Mouse (Mus musculus): ENCODE data around the gene Grin2b. TPM values are rescaled to one million over a fixed set of nuclear protein-coding genes. Genes with fewer than 3 reads are reported as not detected.

Grin2b gene
- polyA plus RNA-seq, 1 experiment: 0.03 TPM

DNA sequence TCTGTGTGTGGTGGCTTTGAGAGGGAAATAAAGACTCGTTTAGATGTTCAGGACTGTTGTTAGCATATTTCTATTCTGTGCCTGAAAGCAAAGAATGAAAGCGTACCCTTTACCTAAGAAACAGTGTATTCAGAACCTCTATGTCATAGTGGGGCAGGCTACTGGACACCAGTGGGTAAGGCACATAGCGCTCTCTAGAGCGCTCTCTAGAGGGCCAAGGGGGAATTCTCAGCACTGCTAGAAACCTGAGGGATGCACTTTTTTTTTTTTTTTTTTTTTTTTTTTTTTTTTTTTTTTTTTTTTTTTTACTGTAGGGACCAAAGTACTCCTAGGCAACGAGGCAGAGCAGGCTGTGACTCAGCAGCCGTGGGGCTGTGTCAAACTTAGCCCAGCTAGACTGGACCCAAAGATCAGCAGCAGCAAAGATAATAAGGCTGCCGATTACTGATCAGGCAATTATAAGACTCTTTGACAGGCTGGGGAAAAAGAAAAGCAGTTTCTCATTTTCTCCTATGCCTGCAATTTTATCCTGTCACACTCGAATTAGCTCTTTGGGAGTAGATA, 297.1 kb downstream of the Grin2b start:
- no peak overlapping the region for H3K27ac ChIP-seq (ENCODE audit: insufficient read depth, low read length)
- TF ChIP-seq CTCF (IDR thresholded peaks at IDR 0.05; ENCODE audit: low read depth, low read length) (peak; percentile 7), EP300 (IDR thresholded peaks at IDR 0.05; ENCODE audit: insufficient read depth, low read depth, low read length) (no peak)
- H3K4me3 ChIP-seq (ENCODE audit: low read depth, low read length): no peak overlapping the region

DNA sequence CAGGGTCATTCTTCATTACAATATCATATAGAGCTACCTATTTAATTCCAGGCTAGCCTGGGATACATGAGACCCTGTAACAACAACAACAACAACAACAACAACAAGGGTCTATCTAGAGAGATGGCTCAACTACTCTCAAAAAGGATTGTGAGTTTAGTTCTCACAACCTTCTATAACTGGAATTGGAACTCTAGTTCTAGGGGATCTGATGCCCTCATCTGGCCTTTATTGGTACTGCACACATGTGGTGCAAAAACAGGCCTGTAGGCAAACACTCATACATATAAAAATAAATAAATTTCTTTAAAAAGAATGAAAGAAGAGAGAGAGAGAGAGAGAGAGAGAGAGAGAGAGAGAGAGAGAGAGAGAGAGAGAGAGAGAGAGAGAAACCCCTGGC, 298.7 kb downstream of the Grin2b start:
- H3K4me1 ChIP-seq (ENCODE audit: control insufficient read depth, insufficient read depth, low read length): no peaks in the 10 kb centered on the region
- no peak overlapping the region for H3K4me3 ChIP-seq (ENCODE audit: low read depth, low read length)
- no peak overlapping the region for H3K27ac ChIP-seq (ENCODE audit: insufficient read depth, low read length)
- H3K9ac ChIP-seq (ENCODE audit: low read depth, poor library complexity, severe bottlenecking): no peak overlapping the region
- no peaks in the 10 kb centered on the region for H3K36me3 ChIP-seq (ENCODE audit: control insufficient read depth, insufficient read depth, low read length, poor library complexity, severe bottlenecking)
- H3K9me3 ChIP-seq (replicated peaks; ENCODE audit: control insufficient read depth, insufficient read depth, low read length, poor library complexity, severe bottlenecking): no peaks in the 10 kb centered on the region
- no peaks in the 10 kb centered on the region for H3K27me3 ChIP-seq (ENCODE audit: control insufficient read depth, insufficient read depth, low read length, poor library complexity, severe bottlenecking)
- no peak for TF ChIP-seq POLR2A (IDR thresholded peaks at IDR 0.05; ENCODE audit: insufficient read depth, low read length)
- no peak for TF ChIP-seq EP300 (IDR thresholded peaks at IDR 0.05; ENCODE audit: insufficient read depth, low read depth, low read length)
- no peak for TF ChIP-seq CTCF (IDR thresholded peaks at IDR 0.05; ENCODE audit: low read depth, low read length)

More for the DNA sequence above, 297.1 kb downstream of the Grin2b start:
- H3K4me1 ChIP-seq (ENCODE audit: control insufficient read depth, insufficient read depth, low read length): no peaks in the 10 kb centered on the region
- no peaks in the 10 kb centered on the region for H3K36me3 ChIP-seq (ENCODE audit: control insufficient read depth, insufficient read depth, low read length, poor library complexity, severe bottlenecking)
- H3K9me3 ChIP-seq (replicated peaks; ENCODE audit: control insufficient read depth, insufficient read depth, low read length, poor library complexity, severe bottlenecking): no peaks in the 10 kb centered on the region
- H3K27me3 ChIP-seq (ENCODE audit: control insufficient read depth, insufficient read depth, low read length, poor library complexity, severe bottlenecking): no peaks in the 10 kb centered on the region
- H3K9ac ChIP-seq (ENCODE audit: low read depth, poor library complexity, severe bottlenecking): no peak overlapping the region

DNA sequence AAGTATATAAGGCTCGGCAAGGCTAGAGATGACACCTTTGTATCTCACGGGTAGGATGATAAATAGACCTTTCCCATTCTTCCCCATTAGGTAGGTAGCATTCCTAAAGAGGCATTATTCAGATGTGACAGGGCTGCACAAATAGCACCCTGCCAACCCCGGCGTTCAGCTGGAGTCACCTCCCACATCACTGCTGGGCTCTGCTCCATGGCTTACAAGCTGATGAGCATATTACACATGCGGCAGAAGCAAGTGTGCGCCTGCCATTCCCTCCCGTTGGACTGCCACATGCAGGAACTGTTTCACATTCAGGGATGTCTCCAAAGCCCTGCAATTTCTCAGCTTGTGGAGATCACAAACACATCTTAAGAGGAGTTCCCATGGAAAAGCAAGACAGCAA, 307.5 kb downstream of the Grin2b start:
- TF ChIP-seq POLR2A (IDR thresholded peaks at IDR 0.05; ENCODE audit: insufficient read depth, low read length) (no peak), EP300 (IDR thresholded peaks at IDR 0.05; ENCODE audit: insufficient read depth, low read depth, low read length) (no peak)
- no peak overlapping the region for H3K27ac ChIP-seq (ENCODE audit: insufficient read depth, low read length)
- H3K4me3 ChIP-seq (ENCODE audit: low read depth, low read length): no peak overlapping the region
- no peaks in the 10 kb centered on the region for H3K9me3 ChIP-seq (replicated peaks; ENCODE audit: control insufficient read depth, insufficient read depth, low read length, poor library complexity, severe bottlenecking)
- H3K9ac ChIP-seq (ENCODE audit: low read depth, poor library complexity, severe bottlenecking): no peak overlapping the region
- no peaks in the 10 kb centered on the region for H3K4me1 ChIP-seq (ENCODE audit: control insufficient read depth, insufficient read depth, low read length)
- no peaks in the 10 kb centered on the region for H3K36me3 ChIP-seq (ENCODE audit: control insufficient read depth, insufficient read depth, low read length, poor library complexity, severe bottlenecking)
- no peaks in the 10 kb centered on the region for H3K27me3 ChIP-seq (ENCODE audit: control insufficient read depth, insufficient read depth, low read length, poor library complexity, severe bottlenecking)

DNA sequence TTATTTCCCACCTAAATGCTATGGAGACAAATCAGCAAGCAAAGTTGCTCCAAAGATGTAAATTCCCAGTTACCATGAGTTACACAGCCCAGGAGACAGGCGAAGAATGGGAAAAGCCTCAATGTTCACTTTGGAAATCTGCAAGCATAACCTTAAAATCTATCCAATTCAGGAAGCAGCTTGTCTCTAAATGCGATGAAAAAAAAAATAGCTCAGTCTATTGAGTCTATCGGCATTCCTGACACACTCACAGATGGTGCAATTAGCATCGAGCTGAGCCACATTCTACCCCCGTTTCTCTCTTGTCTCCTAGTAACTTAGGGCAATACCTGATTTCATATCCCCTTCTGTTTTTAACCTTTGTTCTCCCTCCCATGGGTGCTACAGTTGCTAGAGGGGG, 309.3 kb downstream of the Grin2b start:
- no peak for TF ChIP-seq POLR2A (IDR thresholded peaks at IDR 0.05; ENCODE audit: insufficient read depth, low read length)
- no peak for TF ChIP-seq EP300 (IDR thresholded peaks at IDR 0.05; ENCODE audit: insufficient read depth, low read depth, low read length)
- no peak for TF ChIP-seq CTCF (IDR thresholded peaks at IDR 0.05; ENCODE audit: low read depth, low read length)
- H3K4me1 ChIP-seq (ENCODE audit: control insufficient read depth, insufficient read depth, low read length): no peaks in the 10 kb centered on the region
- H3K4me3 ChIP-seq (ENCODE audit: low read depth, low read length): no peak overlapping the region
- H3K9me3 ChIP-seq (replicated peaks; ENCODE audit: control insufficient read depth, insufficient read depth, low read length, poor library complexity, severe bottlenecking): no peaks in the 10 kb centered on the region
- no peak overlapping the region for H3K9ac ChIP-seq (ENCODE audit: low read depth, poor library complexity, severe bottlenecking)
- no peaks in the 10 kb centered on the region for H3K27me3 ChIP-seq (ENCODE audit: control insufficient read depth, insufficient read depth, low read length, poor library complexity, severe bottlenecking)
- no peaks in the 10 kb centered on the region for H3K36me3 ChIP-seq (ENCODE audit: control insufficient read depth, insufficient read depth, low read length, poor library complexity, severe bottlenecking)
- H3K27ac ChIP-seq (ENCODE audit: insufficient read depth, low read length): no peak overlapping the region

DNA sequence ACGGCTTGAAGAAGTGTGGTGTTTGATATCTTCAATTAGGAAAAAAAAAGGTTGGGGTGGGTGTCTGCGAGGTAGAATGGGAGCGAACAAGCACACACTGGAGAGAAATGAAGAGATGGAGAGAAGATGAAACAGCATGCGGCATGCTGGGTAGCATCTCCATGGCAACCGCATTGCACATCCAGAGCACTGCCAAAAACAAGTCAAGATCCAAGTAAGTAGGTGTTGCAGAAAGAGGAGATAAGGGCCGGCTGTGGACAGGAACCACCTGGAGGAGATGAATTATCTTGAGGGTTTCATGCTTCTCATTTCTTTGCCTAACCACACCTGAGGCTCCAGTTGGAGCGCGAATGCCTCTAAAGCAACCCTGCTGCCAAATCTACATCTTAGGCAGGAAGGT, 313.8 kb downstream of the Grin2b start:
- TF ChIP-seq CTCF (IDR thresholded peaks at IDR 0.05; ENCODE audit: low read depth, low read length): no peak
- no peak for TF ChIP-seq EP300 (IDR thresholded peaks at IDR 0.05; ENCODE audit: insufficient read depth, low read depth, low read length)
- TF ChIP-seq POLR2A (IDR thresholded peaks at IDR 0.05; ENCODE audit: insufficient read depth, low read length): no peak
- H3K27ac ChIP-seq (ENCODE audit: insufficient read depth, low read length): no peak overlapping the region
- no peak overlapping the region for H3K4me3 ChIP-seq (ENCODE audit: low read depth, low read length)
- no peaks in the 10 kb centered on the region for H3K36me3 ChIP-seq (ENCODE audit: control insufficient read depth, insufficient read depth, low read length, poor library complexity, severe bottlenecking)
- H3K27me3 ChIP-seq (ENCODE audit: control insufficient read depth, insufficient read depth, low read length, poor library complexity, severe bottlenecking): no peaks in the 10 kb centered on the region
- H3K9me3 ChIP-seq (replicated peaks; ENCODE audit: control insufficient read depth, insufficient read depth, low read length, poor library complexity, severe bottlenecking): peaks cover 2% of the 10 kb centered on the region; the same call in 1 of the 2 replicates
- no peaks in the 10 kb centered on the region for H3K4me1 ChIP-seq (ENCODE audit: control insufficient read depth, insufficient read depth, low read length)
- H3K9ac ChIP-seq (ENCODE audit: low read depth, poor library complexity, severe bottlenecking): no peak overlapping the region

DNA sequence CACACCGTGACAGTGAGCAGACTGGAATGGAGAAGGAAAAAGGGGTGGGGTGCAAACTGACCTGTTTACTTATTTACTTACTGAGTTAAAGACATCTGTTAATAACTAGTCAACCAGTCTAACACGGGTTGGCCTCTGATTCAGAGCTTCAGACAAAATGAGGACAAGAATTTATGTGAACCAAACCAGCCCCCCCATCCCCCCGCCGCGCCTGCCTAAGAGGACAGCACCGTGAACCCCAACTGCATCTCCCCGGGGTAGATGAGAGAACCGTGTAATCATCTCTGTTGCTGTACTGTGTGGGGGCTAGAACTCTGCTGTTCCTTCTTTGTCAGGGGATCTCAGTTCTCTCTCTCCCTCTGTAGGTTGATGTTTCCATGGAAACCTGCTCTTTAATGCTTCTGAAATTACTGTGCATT, 319.1 kb downstream of the Grin2b start:
- no peaks in the 10 kb centered on the region for H3K27me3 ChIP-seq (ENCODE audit: control insufficient read depth, insufficient read depth, low read length, poor library complexity, severe bottlenecking)
- no peak for TF ChIP-seq EP300 (IDR thresholded peaks at IDR 0.05; ENCODE audit: insufficient read depth, low read depth, low read length)
- no peak for TF ChIP-seq CTCF (IDR thresholded peaks at IDR 0.05; ENCODE audit: low read depth, low read length)
- TF ChIP-seq POLR2A (IDR thresholded peaks at IDR 0.05; ENCODE audit: insufficient read depth, low read length): no peak
- no peaks in the 10 kb centered on the region for H3K4me1 ChIP-seq (ENCODE audit: control insufficient read depth, insufficient read depth, low read length)
- H3K9me3 ChIP-seq (replicated peaks; ENCODE audit: control insufficient read depth, insufficient read depth, low read length, poor library complexity, severe bottlenecking): peaks cover 2% of the 10 kb centered on the region; the same call in 1 of the 2 replicates
- H3K36me3 ChIP-seq (ENCODE audit: control insufficient read depth, insufficient read depth, low read length, poor library complexity, severe bottlenecking): no peaks in the 10 kb centered on the region
- H3K27ac ChIP-seq (ENCODE audit: insufficient read depth, low read length): no peak overlapping the region
- H3K4me3 ChIP-seq (ENCODE audit: low read depth, low read length): no peak overlapping the region
- no peak overlapping the region for H3K9ac ChIP-seq (ENCODE audit: low read depth, poor library complexity, severe bottlenecking)
